Mouse (Mus musculus): ENCODE data around the gene Epn2.

GRCm38 (mm10) chr11:61620254-61620670 lies 40.8 kb upstream of the Epn2 start:
- TF ChIP-seq CTCF (IDR thresholded peaks at IDR 0.05) (peak; percentile 87), POLR2A (IDR thresholded peaks at IDR 0.05; ENCODE audit: insufficient read depth, low read depth, low read length) (peak; percentile 80), EP300 (IDR thresholded peaks at IDR 0.05; ENCODE audit: insufficient read depth, low read depth, low read length) (peak; percentile 46; the same call in 1 of the 2 replicates)

Measured in heart, adult 2 months (tissue).